Mouse (Mus musculus): ENCODE data around the gene Ankrd44.

DNA sequence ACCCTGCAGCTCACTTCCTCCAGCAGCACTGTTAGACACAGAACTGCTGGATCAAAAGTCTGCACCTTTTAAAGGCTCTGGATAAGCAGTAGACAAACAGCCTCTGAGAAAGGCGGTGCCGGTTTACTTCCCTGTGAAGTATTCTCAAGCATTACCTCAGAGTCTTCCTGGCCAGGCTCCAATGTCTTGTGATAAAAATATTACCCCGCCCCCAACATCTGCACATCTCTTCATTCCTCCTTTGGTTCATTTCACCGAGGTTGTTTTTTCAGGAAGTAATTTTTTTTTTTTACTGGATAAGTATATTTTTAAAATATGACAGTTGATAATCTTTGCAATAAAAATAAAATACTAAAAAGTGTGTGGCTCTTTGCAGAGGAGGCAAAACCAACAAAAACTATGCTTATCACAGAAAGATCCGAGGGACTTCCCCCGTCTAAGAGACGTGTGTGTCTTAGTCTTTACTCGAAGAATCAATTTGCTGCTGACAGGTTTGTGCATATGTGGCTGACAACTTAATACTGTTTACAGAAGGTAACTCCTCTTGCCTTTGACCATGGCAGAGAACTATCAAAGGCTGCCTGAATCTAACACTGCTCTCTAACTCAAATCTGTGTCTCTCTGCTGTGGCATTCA, 178.3 kb downstream of the Ankrd44 start:
- TF ChIP-seq POLR2A (IDR thresholded peaks at IDR 0.05; ENCODE audit: insufficient read depth, low read depth, low read length) (no peak), CTCF (IDR thresholded peaks at IDR 0.05) (no peak)

Measured in heart, adult 2 months (tissue).